ENCODE assay signal across 8 mouse cellular contexts in genomic region chr2:113654583-113654982, GRCm38 (mm10).
DNase-seq lines count a peak whose midpoint lies in the region; ATAC-seq lines count a peak whose summit lies in the region.

No protein-coding gene starts in this region.

- H3K4me2 ChIP-seq in intestine, embryonic 15.5 days (replicated peaks): no peak overlapping the region

- 61% methylated on average over 6 of the region's 6 CpGs for WGBS in intestine, embryonic 15.5 days

- H3K9me3 ChIP-seq in intestine, embryonic 15.5 days: no peaks in the 10 kb centered on the region

- no peak overlapping the region for H3K27ac ChIP-seq in intestine, embryonic 15.5 days

- 0 out of 2 replicates have a peak, but pooled peaks cover 3% of the 10 kb centered on the region for H3K4me1 ChIP-seq in intestine, embryonic 15.5 days (replicated peaks)

- no peak for ATAC-seq in intestine, embryonic 15.5 days
- no peak for ATAC-seq in megakaryocyte, adult 5-6 weeks (ENCODE audit: poor library complexity, severe bottlenecking)

- H3K36me3 ChIP-seq in intestine, embryonic 15.5 days: no peaks in the 10 kb centered on the region

- H3K4me3 ChIP-seq in intestine, embryonic 15.5 days (replicated peaks): no peak overlapping the region

- H3K27me3 ChIP-seq in intestine, embryonic 15.5 days (replicated peaks): no peaks in the 10 kb centered on the region

- no peak overlapping the region for H3K9ac ChIP-seq in intestine, embryonic 15.5 days

- peak; percentile 23 for DNase-seq in layer of hippocampus, adult 9-11 months
- DNase-seq in layer of hippocampus, postnatal 25 days (ENCODE audit: extremely low spot score in 1 of 2, low spot score in 1 of 2): no peak
- peak; percentile 20 for DNase-seq in adrenal gland, postnatal 25 days
- DNase-seq in fibroblast of lung, adult 2 months (ENCODE audit: low read depth): peak; percentile 32
- DNase-seq in lung, postnatal 36 days: peak; percentile 68
- DNase-seq in embryo, embryonic 10 days (ENCODE audit: low spot score): no peak

Comparison
In these comparisons a context has a peak if more than half of its experiments do, and no peak if none do; other contexts are left out.
1. DNase-seq: peak in layer of hippocampus, adult 9-11 months (single experiment), adrenal gland, postnatal 25 days (single experiment), fibroblast of lung, adult 2 months (single experiment) and lung, postnatal 36 days (single experiment); none in layer of hippocampus, postnatal 25 days (0 of 2) and embryo, embryonic 10 days (single experiment).